Mouse (Mus musculus) T-helper 2 cell (primary cell): ENCODE results near the gene Lsm2.

ENCODE experiments used
- in situ Hi-C: fragments of 300-600 bp; cut with MboI, MseI; formaldehyde crosslinking; loops from one replicate; pipeline ENCODE4 v1.15.1; 2025; ENCODE audit warnings: high pct_unique_total_duplicates

Lsm2 gene

GRCm38 (mm10) chr17:35007387-35007991 lies 25.8 kb downstream of the Lsm2 start:
- in situ Hi-C loops: loop anchor here (10.0 kb wide), 1 partner anchor 107 kb away; the partner anchor contains the start of gene Ly6g5b

- in situ Hi-C loops: loop anchor here (10.0 kb wide), 1 partner anchor 105 kb away; the partner anchor contains the start of gene Ly6g5b
These were observed 27.9 kb downstream of the Lsm2 start for GRCm38 (mm10) chr17:35009586-35009985.

GRCm38 (mm10) chr17:35011440-35011839 lies 29.8 kb downstream of the Lsm2 start:
- in situ Hi-C loops: loop anchor here (10.0 kb wide), 1 partner anchor 53 kb away; the partner anchor contains the start of genes Ly6g6c and Mpig6b

- in situ Hi-C loops: loop anchor here (10.0 kb wide), 1 partner anchor 52 kb away; the partner anchor contains the start of genes Ly6g6c and Mpig6b
These were observed 30.8 kb downstream of the Lsm2 start for GRCm38 (mm10) chr17:35012430-35012829.

DNA sequence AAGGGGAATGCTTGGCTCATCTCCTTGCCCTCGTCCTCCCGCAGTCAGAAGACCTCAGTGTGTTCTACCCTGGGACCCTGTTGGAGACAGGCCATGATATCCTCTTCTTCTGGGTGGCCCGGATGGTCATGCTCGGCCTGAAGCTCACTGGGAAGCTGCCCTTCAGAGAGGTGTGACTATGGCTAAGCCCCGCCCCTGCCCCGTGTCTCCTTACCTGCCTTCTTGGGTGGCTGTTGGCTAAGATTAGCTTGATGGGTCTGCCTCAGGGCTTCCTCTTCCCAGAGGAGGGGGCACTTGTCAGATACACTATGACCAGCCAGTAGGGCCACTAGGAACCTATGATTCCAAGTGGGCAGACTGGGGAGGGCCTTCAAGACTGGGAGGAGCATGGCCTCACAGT lies 31.6 kb downstream of the Lsm2 start:
- in situ Hi-C loops: loop anchor here (10.0 kb wide), 1 partner anchor 52 kb away; the partner anchor contains the start of genes Ly6g6c and Mpig6b

DNA sequence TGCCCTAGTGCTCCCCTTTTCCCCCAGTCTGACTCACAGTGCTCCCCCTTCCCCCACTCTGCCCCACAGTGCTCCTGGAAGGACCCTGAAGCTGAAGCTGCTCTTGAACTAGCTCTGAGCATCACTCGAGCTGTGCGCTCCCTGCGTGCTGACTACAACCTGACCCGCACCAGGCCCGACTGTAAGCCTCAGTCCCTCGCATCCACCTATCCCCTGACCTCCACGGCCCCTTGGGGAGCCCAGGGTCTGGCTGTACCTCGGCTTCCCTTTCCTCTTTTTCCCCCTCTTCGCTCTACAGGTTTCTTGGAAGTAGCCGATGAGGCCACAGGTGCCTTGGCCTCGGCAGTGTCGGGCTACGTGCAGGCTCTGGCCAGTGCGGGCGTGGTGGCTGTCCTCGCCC lies 33.6 kb downstream of the Lsm2 start:
- in situ Hi-C loops: loop anchor here (10.0 kb wide), 1 partner anchor 50 kb away; the partner anchor contains the start of genes Ly6g6c and Mpig6b

DNA sequence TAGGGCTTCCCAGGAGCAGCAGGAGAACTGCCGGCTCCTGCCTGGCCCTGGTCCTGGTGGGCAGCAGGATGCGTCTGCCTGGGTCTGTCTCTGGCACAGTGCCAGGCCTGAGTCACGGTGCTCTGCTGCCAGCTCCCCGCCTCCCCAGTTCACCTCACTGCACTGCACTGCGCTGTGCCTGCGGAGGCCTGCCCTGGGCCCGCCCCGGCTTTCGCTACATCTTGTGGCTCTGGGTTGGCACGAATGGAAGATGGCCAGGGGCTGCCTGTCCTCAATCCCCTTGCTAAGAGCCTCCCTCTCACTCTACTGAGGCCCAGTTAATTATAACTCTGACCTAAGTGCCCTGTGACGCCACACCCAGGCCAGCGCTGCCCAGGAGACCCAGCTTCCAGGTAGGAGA lies 34.7 kb downstream of the Lsm2 start, which contains the start of gene Vwa7:
Gene Vwa7 (plus strand): TSS at position 204 of the 400 bp plus-strand sequence.
- in situ Hi-C loops: loop anchor here (10.0 kb wide), 1 partner anchor 48 kb away; the partner anchor contains the start of genes Ly6g6c and Mpig6b

DNA sequence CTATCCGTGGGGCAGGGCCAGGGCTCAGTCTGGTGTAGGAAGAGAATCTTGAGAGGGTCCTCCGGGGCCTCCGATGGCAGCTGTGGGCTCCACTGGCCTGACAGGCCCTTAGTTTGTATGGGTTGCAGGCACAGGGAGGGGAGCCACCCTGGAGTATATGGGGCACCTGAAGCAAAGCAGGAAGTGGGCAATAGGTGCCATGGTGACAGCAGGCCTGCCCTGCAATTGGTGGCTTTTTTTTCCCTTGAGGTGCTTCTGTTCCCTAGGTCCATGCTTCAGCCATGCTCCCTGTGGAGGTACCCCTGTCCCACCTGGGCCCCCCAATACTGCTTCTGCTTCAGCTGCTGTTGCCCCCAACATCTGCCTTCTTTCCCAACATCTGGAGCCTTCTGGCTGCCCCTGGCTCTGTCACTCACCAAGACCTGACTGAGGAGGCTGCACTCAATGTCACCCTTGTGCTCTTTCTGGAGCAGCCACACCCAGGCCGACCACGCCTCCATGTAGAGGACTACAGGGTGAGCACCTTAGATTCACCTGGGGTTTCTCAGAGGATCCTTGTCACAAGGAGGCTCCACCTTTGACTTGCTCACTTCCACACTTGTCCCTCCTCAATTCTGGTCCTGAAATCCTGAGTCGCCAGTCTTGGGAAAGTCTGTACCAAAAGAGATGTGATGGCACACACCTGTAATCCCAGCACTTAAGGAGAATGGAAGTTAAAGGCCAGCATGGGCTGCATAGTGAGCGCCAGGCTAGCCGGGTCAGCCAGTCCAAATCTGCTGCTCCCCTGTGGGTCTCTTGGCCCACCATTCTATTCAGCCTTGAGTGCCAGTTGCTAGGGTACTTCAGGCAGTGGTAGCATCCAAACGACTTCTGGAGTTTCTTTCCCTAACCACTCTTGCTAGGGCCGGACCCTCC lies 35.4 kb downstream of the Lsm2 start:
- in situ Hi-C loops: loop anchor here (10.0 kb wide), 1 partner anchor 48 kb away; the partner anchor contains the start of genes Ly6g6c and Mpig6b

DNA sequence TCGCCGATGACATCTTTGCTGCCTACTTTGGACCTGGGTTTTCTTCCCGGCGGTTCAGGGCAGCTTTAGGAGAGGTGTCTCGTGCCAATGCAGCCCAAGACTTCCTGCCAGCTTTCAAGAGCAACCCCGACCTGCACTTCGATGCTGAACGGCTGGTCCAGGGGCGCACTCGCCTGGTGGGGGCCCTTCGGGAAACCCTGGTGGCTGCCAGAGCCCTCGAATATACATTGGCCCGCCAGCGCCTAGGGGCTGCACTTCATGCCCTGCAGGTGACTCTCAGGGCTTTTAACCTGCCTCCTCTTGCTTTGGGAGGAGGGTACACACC lies 36.0 kb downstream of the Lsm2 start:
- in situ Hi-C loops: loop anchor here (10.0 kb wide), 1 partner anchor 47 kb away; the partner anchor contains the start of genes Ly6g6c and Mpig6b

GRCm38 (mm10) chr17:35018171-35018570 lies 36.5 kb downstream of the Lsm2 start:
- in situ Hi-C loops: loop anchor here (10.0 kb wide), 1 partner anchor 47 kb away; the partner anchor contains the start of genes Ly6g6c and Mpig6b

DNA sequence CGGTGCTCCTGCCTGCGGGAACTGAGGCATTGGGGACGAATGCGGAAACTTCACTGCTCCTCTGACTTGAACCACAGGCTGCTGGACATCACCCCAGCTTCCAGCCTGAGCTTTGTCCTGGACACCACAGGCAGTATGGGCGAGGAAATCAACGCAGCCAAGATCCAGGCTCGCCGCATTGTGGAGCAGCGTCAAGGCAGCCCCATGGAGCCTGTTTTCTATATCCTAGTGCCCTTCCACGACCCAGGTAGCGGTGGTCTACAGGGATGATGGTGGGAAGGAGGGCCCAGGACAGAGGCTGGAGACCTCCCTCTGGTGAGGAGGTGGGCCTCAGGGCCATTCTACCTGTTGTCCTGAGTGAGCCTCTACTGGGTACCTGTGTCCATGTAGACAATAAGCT lies 38.2 kb downstream of the Lsm2 start:
- in situ Hi-C loops: loop anchor here (10.0 kb wide), 1 partner anchor 45 kb away; the partner anchor contains the start of genes Ly6g6c and Mpig6b

GRCm38 (mm10) chr17:35020551-35020950 lies 38.9 kb downstream of the Lsm2 start:
- in situ Hi-C loops: no loop called here

- in situ Hi-C loops: no loop called here
These were observed 39.6 kb downstream of the Lsm2 start for GRCm38 (mm10) chr17:35021163-35021808.

DNA sequence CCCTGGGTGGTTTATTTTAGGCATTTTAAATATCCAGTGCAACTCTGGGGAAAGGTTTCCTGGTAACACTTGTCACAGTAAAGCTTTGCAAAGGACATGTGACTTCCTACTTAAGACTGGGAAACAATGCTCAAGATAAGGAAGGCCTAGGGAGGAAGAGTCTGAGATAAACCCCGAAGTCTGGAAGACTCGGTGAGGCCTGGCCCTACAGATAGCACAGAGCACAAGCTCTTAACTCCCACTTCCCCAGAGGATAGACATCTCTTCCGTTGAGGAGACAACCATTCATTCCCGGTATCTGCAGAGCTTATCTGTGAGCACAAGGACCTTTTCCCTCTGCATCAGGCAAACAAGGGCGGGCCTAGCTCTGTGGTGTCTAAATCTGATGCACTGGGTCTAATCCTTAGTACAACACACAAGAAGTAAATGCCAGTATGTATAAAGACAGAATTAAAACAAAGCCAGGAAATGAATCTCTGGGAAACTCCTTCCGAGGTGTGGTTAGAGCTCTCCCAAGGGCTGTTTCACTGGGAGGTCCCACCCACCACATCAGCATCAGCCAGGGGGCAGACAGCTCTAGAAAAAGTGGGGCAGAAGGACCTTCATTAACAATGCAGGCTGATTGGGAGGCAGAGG lies 40.3 kb downstream of the Lsm2 start:
- in situ Hi-C loops: no loop called here

- in situ Hi-C loops: no loop called here
These were observed 40.9 kb downstream of the Lsm2 start for GRCm38 (mm10) chr17:35022541-35023060.

DNA sequence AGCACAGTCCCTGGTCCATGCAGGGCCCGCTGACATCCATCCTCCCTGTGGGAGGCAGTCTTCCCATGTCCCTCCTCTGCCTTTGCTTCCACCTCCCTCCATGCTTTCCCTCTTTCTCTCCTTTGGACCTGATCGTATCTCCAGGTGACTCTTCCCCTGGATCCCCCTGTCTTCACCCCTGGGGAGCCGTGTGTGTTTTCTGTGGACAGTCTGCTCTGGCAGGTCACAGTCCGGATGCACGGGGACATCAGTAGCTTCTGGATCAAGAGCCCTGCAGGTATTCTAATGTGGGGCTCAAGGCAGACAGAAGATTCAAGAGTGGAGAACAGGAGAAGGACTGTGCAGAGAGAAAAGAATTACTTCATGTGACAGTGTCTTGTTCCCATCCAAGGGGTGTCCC lies 41.6 kb downstream of the Lsm2 start:
- in situ Hi-C loops: no loop called here

- in situ Hi-C loops: no loop called here
These were observed 42.1 kb downstream of the Lsm2 start for GRCm38 (mm10) chr17:35023756-35024155.

- in situ Hi-C loops: no loop called here
These were observed 42.6 kb downstream of the Lsm2 start for GRCm38 (mm10) chr17:35024261-35024660.

- in situ Hi-C loops: no loop called here
These were observed 43.2 kb downstream of the Lsm2 start for GRCm38 (mm10) chr17:35024691-35025488.

DNA sequence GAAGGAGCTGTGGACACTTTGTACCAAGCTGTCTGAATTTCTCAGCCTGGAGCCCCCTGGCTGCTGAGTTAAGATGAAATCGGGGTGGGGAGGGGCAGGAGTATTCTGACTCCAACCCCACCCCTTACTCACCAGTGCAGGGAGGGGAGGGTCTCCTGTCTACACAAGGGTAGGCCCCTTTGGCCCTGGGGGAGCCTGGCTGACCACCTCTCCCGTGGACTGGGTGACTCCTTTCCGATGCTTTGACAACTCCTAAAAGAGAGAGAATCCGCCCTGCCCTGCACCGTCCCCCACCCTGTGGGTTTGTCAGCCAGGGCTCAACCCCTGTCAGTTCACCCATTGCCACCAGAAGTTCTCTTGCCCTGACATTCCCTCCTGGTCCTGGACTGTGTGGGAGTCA lies 44.5 kb downstream of the Lsm2 start:
- in situ Hi-C loops: no loop called here
